Mouse (Mus musculus) testis, adult 2 months (tissue): ENCODE measurements around the gene Cnot6.

Source experiments
- CTCF ChIP-seq: fragments of 200-500 bp; IDR thresholded peaks from 2 replicates; pipeline ENCODE4 v1.5.1; 2012; ENCODE audit warnings: low read depth, mild to moderate bottlenecking, inconsistent platforms, low read length, moderate library complexity; ENCODE audit not compliant: control insufficient read depth, insufficient read depth, insufficient replicate concordance
- POLR2A ChIP-seq: fragments of 200-500 bp; IDR thresholded peaks from 2 replicates; pipeline ENCODE4 v1.6.1; 2012; ENCODE audit warnings: low read depth, mild to moderate bottlenecking, inconsistent platforms, low read length, moderate library complexity; ENCODE audit not compliant: control insufficient read depth

- TF ChIP-seq CTCF: no peak
- no peak for TF ChIP-seq POLR2A
Measured at GRCm38 (mm10) chr11:49724676-49725075, 12.2 kb upstream of the Cnot6 start.
